Mouse (Mus musculus) heart, embryonic 14.5 days (tissue): Measurements from ENCODE around the gene Spata17. TPM values are rescaled to one million over a fixed set of nuclear protein-coding genes. Genes with fewer than 3 reads are reported as not detected.

ENCODE experiments used
- ATAC-seq: fragments of 200-750 bp; cut with Nextera tagmentation; 2 replicates; pipeline ENCODE4 v1.8.0; 2017; ENCODE audit warnings: low read depth, moderate TSS enrichment; ENCODE audit not compliant: insufficient number of reproducible peaks, insufficient read depth, low FRiP score
- H3K27ac ChIP-seq, 2 experiments: fragments of 200-500 bp in 1 of 2; fragments of 300-500 bp in 1 of 2; sonication (generic) in 1 of 2; replicated peaks in 1 of 2; 2 replicates each; pipeline ENCODE4 v1.5.1; 2012 to 2014; ENCODE audit warnings: low read depth in 2 of 2, low read length in 2 of 2, control low read depth in 1 of 2, mild to moderate bottlenecking in 1 of 2, mixed read lengths in 1 of 2; ENCODE audit not compliant: control insufficient read depth in 1 of 2, insufficient read depth in 1 of 2
- H3K27me3 ChIP-seq: fragments of 300-500 bp; sonication (generic); 2 replicates; pipeline ENCODE4 v1.6.1; 2014; ENCODE audit warnings: mild to moderate bottlenecking, low read length, control low read depth; ENCODE audit not compliant: control insufficient read depth, insufficient read depth
- H3K36me3 ChIP-seq: fragments of 300-500 bp; sonication (generic); 2 replicates; pipeline ENCODE4 v1.6.1; 2014; ENCODE audit warnings: mild to moderate bottlenecking, control low read depth, low read length, mixed read lengths; ENCODE audit not compliant: control insufficient read depth, insufficient read depth
- H3K4me1 ChIP-seq, 2 experiments: fragments of 200-500 bp in 1 of 2; fragments of 300-500 bp in 1 of 2; sonication (generic) in 1 of 2; 2 replicates each; pipeline ENCODE4 v1.6.1; 2012 to 2014; ENCODE audit warnings: low read length in 2 of 2, control low read depth in 1 of 2, mixed read lengths in 1 of 2; ENCODE audit not compliant: control insufficient read depth in 2 of 2, insufficient read depth in 2 of 2
- H3K4me2 ChIP-seq: fragments of 300-500 bp; sonication (generic); 2 replicates; pipeline ENCODE4 v1.6.1; 2014; ENCODE audit warnings: mild to moderate bottlenecking, low read length
- H3K4me3 ChIP-seq, 2 experiments: fragments of 200-500 bp in 1 of 2; fragments of 300-500 bp in 1 of 2; sonication (generic) in 1 of 2; 2 replicates each; pipeline ENCODE4 v1.5.1; 2012 to 2014; ENCODE audit warnings: low read length in 2 of 2, mild to moderate bottlenecking in 2 of 2, control low read depth in 1 of 2, low read depth in 1 of 2, moderate library complexity in 1 of 2; ENCODE audit not compliant: control insufficient read depth in 1 of 2, insufficient read depth in 1 of 2
- H3K9ac ChIP-seq: fragments of 300-500 bp; sonication (generic); 2 replicates; pipeline ENCODE4 v1.6.1; 2014; ENCODE audit warnings: mild to moderate bottlenecking, low read length
- H3K9me3 ChIP-seq: fragments of 300-500 bp; sonication (generic); 2 replicates; pipeline ENCODE4 v1.6.1; 2016; ENCODE audit warnings: low read length, control low read depth; ENCODE audit not compliant: control insufficient read depth
- WGBS: fragments of 180-500 bp; shearing (Covaris S2); extraction: QIAGEN DNeasy Blood & Tissue Kit; methylation state at CpG from one replicate; pipeline ENCODE4 v1.1.7; 2014; 5-methylcytosine and 5-hydroxymethylcytosine counted together
- polyA plus RNA-seq: library from polyadenylated mRNA; unstranded; fragments of >200 nt; fragmentation: Nextera tagmentation; extraction: Ambion mirVana; gene quantifications from 2 replicates; pipeline ENCODE4 v1.2.1, GENCODE M21; 2014

Spata17 gene
- polyA plus RNA-seq, 1 experiment from 2014 or later = 0.27 TPM

- H3K4me3 ChIP-seq = no peak overlapping the region
- ATAC-seq = no peak
- 77% methylated on average over 7 of the region's 7 CpGs for WGBS
Observed at GRCm38 (mm10) chr1:187169646-187170045, 45.6 kb downstream of the Spata17 start.

GRCm38 (mm10) chr1:187163571-187163970 is 51.7 kb downstream of the Spata17 start:
- Histone ChIP-seq H3K36me3 (no peaks in the 10 kb centered on the region), H3K4me2 (no peak overlapping the region)
- no peak for ATAC-seq

More at GRCm38 (mm10) chr1:187169646-187170045, 45.6 kb downstream of the Spata17 start:
- Histone ChIP-seq H3K9ac (no peak overlapping the region), H3K9me3 (no peaks in the 10 kb centered on the region), H3K36me3 (no peaks in the 10 kb centered on the region), H3K4me1 (no peaks in the 10 kb centered on the region), H3K27me3 (no peaks in the 10 kb centered on the region), H3K4me2 (no peak overlapping the region), H3K27ac (no peak overlapping the region)

GRCm38 (mm10) chr1:187155658-187156057 is 59.6 kb downstream of the Spata17 start:
- H3K36me3 ChIP-seq = no peaks in the 10 kb centered on the region
- no peak overlapping the region for H3K4me2 ChIP-seq
- H3K27ac ChIP-seq = no peak overlapping the region
- 0 out of 2 replicates have a peak, but pooled peaks cover 3% of the 10 kb centered on the region for H3K9me3 ChIP-seq
- no peaks in the 10 kb centered on the region for H3K4me1 ChIP-seq
- H3K27me3 ChIP-seq = no peaks in the 10 kb centered on the region
- no peak overlapping the region for H3K9ac ChIP-seq
- no peak for ATAC-seq
- H3K4me3 ChIP-seq = no peak overlapping the region

More at GRCm38 (mm10) chr1:187163571-187163970, 51.7 kb downstream of the Spata17 start:
- H3K4me3 ChIP-seq = no peak overlapping the region
- 0 out of 2 replicates have a peak, but pooled peaks cover 3% of the 10 kb centered on the region for H3K9me3 ChIP-seq
- no peak overlapping the region for H3K9ac ChIP-seq
- no peak overlapping the region for H3K27ac ChIP-seq
- no peaks in the 10 kb centered on the region for H3K27me3 ChIP-seq
- H3K4me1 ChIP-seq = no peaks in the 10 kb centered on the region

- Histone ChIP-seq H3K9ac (no peak overlapping the region), H3K27ac (no peak overlapping the region), H3K36me3 (no peaks in the 10 kb centered on the region), H3K4me2 (no peak overlapping the region), H3K4me1 (no peaks in the 10 kb centered on the region), H3K27me3 (no peaks in the 10 kb centered on the region), H3K9me3 (no peaks in the 10 kb centered on the region), H3K4me3 (no peak overlapping the region)
- 73% methylated on average over 5 of the region's 5 CpGs for WGBS
- ATAC-seq = no peak
Observed at GRCm38 (mm10) chr1:187153681-187154080, 61.6 kb downstream of the Spata17 start.

- 85% methylated on average over 2 of the region's 2 CpGs for WGBS
- no peaks in the 10 kb centered on the region for H3K4me1 ChIP-seq
- H3K9ac ChIP-seq = no peak overlapping the region
- no peak overlapping the region for H3K27ac ChIP-seq
- no peak for ATAC-seq
- H3K4me3 ChIP-seq = no peak overlapping the region
- no peaks in the 10 kb centered on the region for H3K36me3 ChIP-seq
- H3K27me3 ChIP-seq = no peaks in the 10 kb centered on the region
- no peak overlapping the region for H3K4me2 ChIP-seq
- no peaks in the 10 kb centered on the region for H3K9me3 ChIP-seq
Observed at GRCm38 (mm10) chr1:187152571-187152970, 62.7 kb downstream of the Spata17 start.

GRCm38 (mm10) chr1:187142984-187143383 is 72.3 kb downstream of the Spata17 start:
- WGBS = 57% methylated on average over 8 of the region's 8 CpGs
- Histone ChIP-seq H3K9me3 (no peaks in the 10 kb centered on the region), H3K9ac (no peak overlapping the region), H3K4me1 (peaks cover 0 to 3% of the 10 kb centered on the region in 2 experiments; a peak in 1 of 4 replicates), H3K4me2 (no peak overlapping the region), H3K4me3 (no peak overlapping the region), H3K36me3 (no peaks in the 10 kb centered on the region), H3K27ac (no peak overlapping the region), H3K27me3 (no peaks in the 10 kb centered on the region)
- ATAC-seq = no peak

GRCm38 (mm10) chr1:187137426-187137825 is 77.8 kb downstream of the Spata17 start:
- 24% methylated on average over 6 of the region's 6 CpGs for WGBS
- ATAC-seq = no peak

GRCm38 (mm10) chr1:187135887-187136286 is 79.4 kb downstream of the Spata17 start:
- 0 out of 4 replicates have a peak, but pooled peaks cover 0 to 2% of the 10 kb centered on the region in 2 experiments for H3K4me1 ChIP-seq
- ATAC-seq = no peak
- H3K27ac ChIP-seq = no peak overlapping the region
- no peak overlapping the region for H3K4me2 ChIP-seq
- H3K9me3 ChIP-seq = no peaks in the 10 kb centered on the region
- no peak overlapping the region for H3K9ac ChIP-seq
- H3K27me3 ChIP-seq = no peaks in the 10 kb centered on the region
- 87% methylated on average over 6 of the region's 6 CpGs for WGBS
- H3K36me3 ChIP-seq = no peaks in the 10 kb centered on the region
- no peak overlapping the region for H3K4me3 ChIP-seq

More at GRCm38 (mm10) chr1:187137426-187137825, 77.8 kb downstream of the Spata17 start:
- no peak overlapping the region for H3K4me3 ChIP-seq
- H3K4me2 ChIP-seq = no peak overlapping the region
- no peak overlapping the region for H3K9ac ChIP-seq
- H3K4me1 ChIP-seq = 0 out of 4 replicates have a peak, but pooled peaks cover 0 to 2% of the 10 kb centered on the region in 2 experiments
- no peaks in the 10 kb centered on the region for H3K36me3 ChIP-seq
- no peak overlapping the region for H3K27ac ChIP-seq
- H3K9me3 ChIP-seq = no peaks in the 10 kb centered on the region
- H3K27me3 ChIP-seq = no peaks in the 10 kb centered on the region
